20 mouse cellular contexts compared by ENCODE assay signal in the genomic region with DNA sequence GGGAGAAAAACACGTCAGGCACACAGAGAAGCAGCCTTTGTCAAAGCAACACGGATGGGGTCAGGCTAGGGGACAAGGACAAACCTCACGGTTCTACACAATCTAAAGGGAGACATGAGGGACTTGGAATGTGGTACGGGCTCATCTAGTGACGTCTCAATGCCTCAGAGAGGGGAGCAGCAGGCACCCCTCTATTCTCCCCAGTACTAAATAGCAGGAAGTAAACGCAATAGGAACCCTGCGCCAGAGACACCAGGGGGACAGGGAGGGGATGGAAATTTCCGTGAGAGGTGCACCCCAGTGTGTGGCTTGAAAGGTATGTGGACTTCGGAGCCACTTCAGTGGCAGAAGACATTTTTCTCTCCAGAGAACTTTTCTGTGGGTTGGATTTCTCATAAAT. TPM values are rescaled to one million over a fixed set of nuclear protein-coding genes. Genes with fewer than 3 reads are reported as not detected.
DNase-seq lines count a peak whose midpoint lies in the region; ATAC-seq and TF ChIP-seq lines count a peak whose summit lies in the region.
"Had no signal": no experiment of that assay in that cellular context is flagged by ENCODE, and none has a peak within 500 bp of the region (broad histone marks: within the 10 kb centered on the region; RNA-seq: fewer than 3 reads in every experiment).

No protein-coding gene starts in this region.

- H3K4me1 ChIP-seq in intestine, postnatal 0 days (replicated peaks; ENCODE audit: control insufficient read depth, insufficient read depth, low read length) = no peaks in the 10 kb centered on the region
- H3K4me1 ChIP-seq in intestine, embryonic 16.5 days (ENCODE audit: control insufficient read depth, insufficient read depth, low read length) = peaks cover 8% of the 10 kb centered on the region; the same call in 1 of the 2 replicates
- H3K4me1 ChIP-seq in embryonic facial prominence, embryonic 12.5 days = peaks cover 25% of the 10 kb centered on the region
- 0 out of 2 replicates have a peak, but pooled peaks cover 3% of the 10 kb centered on the region for H3K4me1 ChIP-seq in embryonic fibroblast, embryonic 13.5 days (ENCODE audit: control insufficient read depth, insufficient read depth, low read length)

- no peak for TF ChIP-seq POLR2A in embryonic fibroblast, embryonic 13.5 days (IDR thresholded peaks at IDR 0.05; ENCODE audit: low read depth, low read length)

- WGBS in intestine, postnatal 0 days = 75% methylated on average over 9 of the region's 9 CpGs
- 85% methylated on average over 9 of the region's 9 CpGs for WGBS in intestine, embryonic 16.5 days
- 79% methylated on average over 9 of the region's 9 CpGs for WGBS in embryonic facial prominence, embryonic 12.5 days

- H3K9me3 ChIP-seq in intestine, postnatal 0 days (ENCODE audit: control insufficient read depth) = no peaks in the 10 kb centered on the region
- H3K9me3 ChIP-seq in intestine, embryonic 16.5 days (ENCODE audit: control insufficient read depth, low read length) = no peaks in the 10 kb centered on the region
- no peaks in the 10 kb centered on the region for H3K9me3 ChIP-seq in embryonic facial prominence, embryonic 12.5 days
- H3K9me3 ChIP-seq: forebrain, embryonic 12.5 days; heart, embryonic 13.5 days; hindbrain, embryonic 13.5 days had no signal

- TF ChIP-seq CTCF in intestine, postnatal 0 days (IDR thresholded peaks at IDR 0.05; ENCODE audit: low read depth) = no peak
- TF ChIP-seq CTCF in embryonic fibroblast, embryonic 13.5 days (IDR thresholded peaks at IDR 0.05; ENCODE audit: borderline replicate concordance, insufficient read depth, low read length) = no peak

- H3K9ac ChIP-seq in intestine, postnatal 0 days (ENCODE audit: low read depth, low read length) = no peak overlapping the region
- no peak overlapping the region for H3K9ac ChIP-seq in intestine, embryonic 16.5 days (ENCODE audit: low read depth, low read length)
- H3K9ac ChIP-seq in embryonic facial prominence, embryonic 12.5 days = no peak overlapping the region
- H3K9ac ChIP-seq: forebrain, embryonic 12.5 days; forebrain, postnatal 0 days; heart, embryonic 13.5 days; hindbrain, embryonic 13.5 days had no signal

- peaks cover 16% of the 10 kb centered on the region for H3K36me3 ChIP-seq in intestine, postnatal 0 days (ENCODE audit: control insufficient read depth, insufficient read depth)
- H3K36me3 ChIP-seq in intestine, embryonic 16.5 days (ENCODE audit: control insufficient read depth, insufficient read depth, low read length) = no peaks in the 10 kb centered on the region
- H3K36me3 ChIP-seq in embryonic facial prominence, embryonic 12.5 days = peaks cover 43% of the 10 kb centered on the region

- peak; percentile 94 for DNase-seq in 3T3-L1 (ENCODE audit: low read depth, low spot score)
- DNase-seq in heart, adult 8-10 months (ENCODE audit: low spot score) = no peak
- DNase-seq in thymus, postnatal 14 days = no peak
- no peak for DNase-seq in left cerebral cortex, postnatal 25 days (ENCODE audit: low spot score in 2 of 2)
- DNase-seq: adrenal gland, adult 2 months; adrenal gland, postnatal 25 days; cerebellum, adult 8-10 months; cerebellum, postnatal 14 days; embryo, embryonic 11 days; forebrain, postnatal 0 days; gastrocnemius, postnatal 14 days; heart, postnatal 36 days; kidney, adult 11 months had no signal

- H3K4me3 ChIP-seq in intestine, postnatal 0 days (ENCODE audit: low read depth, low read length) = no peak overlapping the region
- no peak overlapping the region for H3K4me3 ChIP-seq in intestine, embryonic 16.5 days (ENCODE audit: low read length)
- no peak overlapping the region for H3K4me3 ChIP-seq in embryonic facial prominence, embryonic 12.5 days
- no peak overlapping the region for H3K4me3 ChIP-seq in embryonic fibroblast, embryonic 13.5 days (ENCODE audit: insufficient read depth, low read length)
- H3K4me3 ChIP-seq: forebrain, embryonic 12.5 days; heart, embryonic 13.5 days; hindbrain, embryonic 13.5 days had no signal

- peak overlapping the region; percentile 8; the same call in 1 of the 2 replicates for H3K27ac ChIP-seq in intestine, postnatal 0 days (ENCODE audit: low read depth, low read length)
- H3K27ac ChIP-seq in intestine, embryonic 16.5 days (ENCODE audit: low read length) = no peak overlapping the region
- peak overlapping the region; percentile 84 for H3K27ac ChIP-seq in embryonic facial prominence, embryonic 12.5 days
- 0 out of 2 replicates have a peak overlapping the region, but pooled peaks have one; percentile 4 for H3K27ac ChIP-seq in embryonic fibroblast, embryonic 13.5 days (ENCODE audit: insufficient read depth, low read length)
- H3K27ac ChIP-seq: forebrain, embryonic 12.5 days; hindbrain, embryonic 13.5 days had no signal

- no peak for ATAC-seq in intestine, postnatal 0 days
- ATAC-seq in intestine, embryonic 16.5 days = no peak
- no peak for ATAC-seq in embryonic facial prominence, embryonic 12.5 days (ENCODE audit: insufficient number of reproducible peaks, insufficient read depth, low FRiP score, low TSS enrichment)
- ATAC-seq: forebrain, postnatal 0 days had no signal

- intact Hi-C loops in left cerebral cortex, postnatal 25 days (cut with DNase I) = no loop called here

- no peak overlapping the region for H3K4me2 ChIP-seq in intestine, postnatal 0 days (replicated peaks; ENCODE audit: low read depth)
- H3K4me2 ChIP-seq in intestine, embryonic 16.5 days (ENCODE audit: low read depth, low read length) = no peak overlapping the region
- no peak overlapping the region for H3K4me2 ChIP-seq in embryonic facial prominence, embryonic 12.5 days (replicated peaks)
- H3K4me2 ChIP-seq: forebrain, embryonic 12.5 days; hindbrain, embryonic 13.5 days had no signal

- no peaks in the 10 kb centered on the region for H3K27me3 ChIP-seq in intestine, postnatal 0 days (replicated peaks; ENCODE audit: control insufficient read depth, insufficient read depth, low read length)
- H3K27me3 ChIP-seq in intestine, embryonic 16.5 days (replicated peaks; ENCODE audit: control insufficient read depth, insufficient read depth, low read length) = no peaks in the 10 kb centered on the region
- H3K27me3 ChIP-seq in embryonic facial prominence, embryonic 12.5 days = no peaks in the 10 kb centered on the region
- H3K27me3 ChIP-seq: forebrain, embryonic 12.5 days; heart, embryonic 13.5 days; hindbrain, embryonic 13.5 days had no signal

RNA-seq across cellular contexts. Expression of gene Slc35e3, which starts 5.2 kb away (rescaled TPM):
- 13.5 TPM in 2 replicates for polyA plus RNA-seq in intestine, postnatal 0 days (2015; fragmentation: Nextera tagmentation; extraction: Ambion mirVana)
- polyA plus RNA-seq in intestine, embryonic 16.5 days (2015; fragmentation: Nextera tagmentation; extraction: Ambion mirVana) = 8.5 and 10.1 TPM in 2 replicates
- 39.5 TPM in 2 replicates for polyA plus RNA-seq in embryonic facial prominence, embryonic 12.5 days (2016; fragmentation: Nextera tagmentation; extraction: Ambion mirVana)
- polyA plus RNA-seq in embryonic fibroblast, embryonic 13.5 days (2011; ENCODE audit: insufficient read length, low read depth, missing spikeins) = 26.1 and 28.9 TPM in 2 replicates
- total RNA-seq in heart, adult 8-10 months (2022) = 1 to 10 TPM; 7.7 to 9.3 (median 7.8) TPM
- 10 to 100 TPM; 31.0 to 31.3 TPM for total RNA-seq in left cerebral cortex, postnatal 25 days (2021)

RNA-seq across cellular contexts. Expression of gene Mdm2, which starts 30.4 kb away (rescaled TPM):
- polyA plus RNA-seq in intestine, postnatal 0 days (2015; fragmentation: Nextera tagmentation; extraction: Ambion mirVana) = 16.5 and 19.8 TPM in 2 replicates
- 30.8 and 32.4 TPM in 2 replicates for polyA plus RNA-seq in intestine, embryonic 16.5 days (2015; fragmentation: Nextera tagmentation; extraction: Ambion mirVana)
- 55.0 and 55.9 TPM in 2 replicates for polyA plus RNA-seq in embryonic facial prominence, embryonic 12.5 days (2016; fragmentation: Nextera tagmentation; extraction: Ambion mirVana)
- polyA plus RNA-seq in embryonic fibroblast, embryonic 13.5 days (2011; ENCODE audit: insufficient read length, low read depth, missing spikeins) = 122 and 229 TPM in 2 replicates
- total RNA-seq in heart, adult 8-10 months (2022) = 10 to 100 TPM; 47.6 to 55.1 (median 50.9) TPM
- 10 to 100 TPM; 53.4 to 57.5 TPM for total RNA-seq in left cerebral cortex, postnatal 25 days (2021)

RNA-seq across cellular contexts. Expression of gene Nup107, which starts 51.6 kb away (rescaled TPM):
- 13.5 and 16.2 TPM in 2 replicates for polyA plus RNA-seq in intestine, postnatal 0 days (2015; fragmentation: Nextera tagmentation; extraction: Ambion mirVana)
- 42.0 and 48.8 TPM in 2 replicates for polyA plus RNA-seq in intestine, embryonic 16.5 days (2015; fragmentation: Nextera tagmentation; extraction: Ambion mirVana)
- 77.8 and 85.3 TPM in 2 replicates for polyA plus RNA-seq in embryonic facial prominence, embryonic 12.5 days (2016; fragmentation: Nextera tagmentation; extraction: Ambion mirVana)
- 61.7 and 70.3 TPM in 2 replicates for polyA plus RNA-seq in embryonic fibroblast, embryonic 13.5 days (2011; ENCODE audit: insufficient read length, low read depth, missing spikeins)
- 1 to 10 TPM; 7.0 to 8.4 (median 7.8) TPM for total RNA-seq in heart, adult 8-10 months (2022)
- total RNA-seq in left cerebral cortex, postnatal 25 days (2021) = 10 to 100 TPM; 13.7 to 15.5 TPM
